Mouse (Mus musculus): ENCODE measurements at regions not wholly inside any gene's neighbourhood (a gene's known extent, or its start where the extent isn't known, plus 50 kb on each side); places are given as distances from the start of the nearest gene placed in this dataset.

GRCm38 (mm10) chr5:126395331-126395730 lies 846.3 kb upstream of the Tmem132c start:
- WGBS = 45% methylated on average over 8 of the region's 8 CpGs
- Histone ChIP-seq H3K27ac (no peak overlapping the region), H3K4me1 (no peaks in the 10 kb centered on the region), H3K9me3 (replicated peaks) (no peaks in the 10 kb centered on the region), H3K4me2 (no peak overlapping the region), H3K4me3 (replicated peaks) (no peak overlapping the region), H3K27me3 (no peaks in the 10 kb centered on the region), H3K9ac (no peak overlapping the region), H3K36me3 (no peaks in the 10 kb centered on the region)
- ATAC-seq (replicated peaks; ENCODE audit: low FRiP score) = no peak

GRCm38 (mm10) chr5:126431748-126432147 lies 809.9 kb upstream of the Tmem132c start:
- ATAC-seq (replicated peaks; ENCODE audit: low FRiP score) = no peak
- H3K9me3 ChIP-seq (replicated peaks) = no peaks in the 10 kb centered on the region
- no peak overlapping the region for H3K4me2 ChIP-seq
- no peaks in the 10 kb centered on the region for H3K36me3 ChIP-seq
- 94% methylated on average over 1 of the region's 1 CpGs for WGBS
- H3K9ac ChIP-seq = no peak overlapping the region
- H3K27ac ChIP-seq = no peak overlapping the region
- H3K27me3 ChIP-seq = no peaks in the 10 kb centered on the region
- H3K4me1 ChIP-seq = no peaks in the 10 kb centered on the region
- no peak overlapping the region for H3K4me3 ChIP-seq (replicated peaks)

GRCm38 (mm10) chr5:126438696-126439095 lies 802.9 kb upstream of the Tmem132c start:
- no peak for ATAC-seq (replicated peaks; ENCODE audit: low FRiP score)
- Histone ChIP-seq H3K27me3 (no peaks in the 10 kb centered on the region), H3K4me1 (no peaks in the 10 kb centered on the region), H3K4me3 (replicated peaks) (no peak overlapping the region), H3K27ac (no peak overlapping the region), H3K9me3 (replicated peaks) (no peaks in the 10 kb centered on the region), H3K9ac (no peak overlapping the region), H3K4me2 (no peak overlapping the region), H3K36me3 (no peaks in the 10 kb centered on the region)
- 94% methylated on average over 1 of the region's 1 CpGs for WGBS

- H3K4me3 ChIP-seq (replicated peaks) = no peak overlapping the region
- no peaks in the 10 kb centered on the region for H3K9me3 ChIP-seq (replicated peaks)
- H3K27ac ChIP-seq = no peak overlapping the region
- WGBS = 86% methylated on average over 1 of the region's 1 CpGs
- no peak overlapping the region for H3K4me2 ChIP-seq
- H3K4me1 ChIP-seq = no peaks in the 10 kb centered on the region
- no peaks in the 10 kb centered on the region for H3K27me3 ChIP-seq
- H3K9ac ChIP-seq = no peak overlapping the region
- ATAC-seq (replicated peaks; ENCODE audit: low FRiP score) = no peak
- H3K36me3 ChIP-seq = no peaks in the 10 kb centered on the region
Measured at GRCm38 (mm10) chr5:126440516-126440915, 801.1 kb upstream of the Tmem132c start.

- no peaks in the 10 kb centered on the region for H3K9me3 ChIP-seq (replicated peaks)
- H3K27me3 ChIP-seq = no peaks in the 10 kb centered on the region
- 25% methylated on average over 3 of the region's 3 CpGs for WGBS
- H3K4me1 ChIP-seq = no peaks in the 10 kb centered on the region
- no peak overlapping the region for H3K4me3 ChIP-seq (replicated peaks)
- H3K4me2 ChIP-seq = no peak overlapping the region
- no peak overlapping the region for H3K9ac ChIP-seq
- H3K36me3 ChIP-seq = no peaks in the 10 kb centered on the region
- H3K27ac ChIP-seq = no peak overlapping the region
- no peak for ATAC-seq (replicated peaks; ENCODE audit: low FRiP score)
Measured at GRCm38 (mm10) chr5:126475761-126476160, 765.8 kb upstream of the Tmem132c start.

GRCm38 (mm10) chr5:126522076-126522475 lies 719.5 kb upstream of the Tmem132c start:
- H3K4me2 ChIP-seq = no peak overlapping the region
- H3K36me3 ChIP-seq = no peaks in the 10 kb centered on the region
- H3K27me3 ChIP-seq = no peaks in the 10 kb centered on the region
- H3K9me3 ChIP-seq (replicated peaks) = no peaks in the 10 kb centered on the region
- H3K27ac ChIP-seq = no peak overlapping the region
- WGBS = 64% methylated on average over 4 of the region's 4 CpGs
- H3K9ac ChIP-seq = no peak overlapping the region
- no peak overlapping the region for H3K4me3 ChIP-seq (replicated peaks)
- no peaks in the 10 kb centered on the region for H3K4me1 ChIP-seq
- no peak for ATAC-seq (replicated peaks; ENCODE audit: low FRiP score)

- Histone ChIP-seq H3K9ac (no peak overlapping the region), H3K27ac (no peak overlapping the region)
- WGBS = 78% methylated on average over 4 of the region's 4 CpGs
Measured at GRCm38 (mm10) chr5:126525863-126526262, 715.7 kb upstream of the Tmem132c start.

GRCm38 (mm10) chr5:126530806-126531527 lies 710.6 kb upstream of the Tmem132c start:
- Histone ChIP-seq H3K4me3 (replicated peaks) (no peak overlapping the region), H3K4me2 (no peak overlapping the region), H3K27ac (no peak overlapping the region), H3K9ac (no peak overlapping the region), H3K9me3 (replicated peaks) (no peaks in the 10 kb centered on the region), H3K36me3 (no peaks in the 10 kb centered on the region), H3K4me1 (no peaks in the 10 kb centered on the region), H3K27me3 (no peaks in the 10 kb centered on the region)
- WGBS = 58% methylated on average over 5 of the region's 5 CpGs
- ATAC-seq (replicated peaks; ENCODE audit: low FRiP score) = no peak

More at GRCm38 (mm10) chr5:126525863-126526262, 715.7 kb upstream of the Tmem132c start:
- Histone ChIP-seq H3K36me3 (no peaks in the 10 kb centered on the region), H3K4me1 (no peaks in the 10 kb centered on the region), H3K4me2 (no peak overlapping the region), H3K27me3 (no peaks in the 10 kb centered on the region), H3K4me3 (replicated peaks) (no peak overlapping the region), H3K9me3 (replicated peaks) (no peaks in the 10 kb centered on the region)
- ATAC-seq (replicated peaks; ENCODE audit: low FRiP score) = no peak

GRCm38 (mm10) chr5:126531528-126531894 lies 710.1 kb upstream of the Tmem132c start:
- Histone ChIP-seq H3K9me3 (replicated peaks) (no peaks in the 10 kb centered on the region), H3K9ac (no peak overlapping the region), H3K27ac (no peak overlapping the region), H3K4me2 (no peak overlapping the region), H3K27me3 (no peaks in the 10 kb centered on the region), H3K4me3 (replicated peaks) (no peak overlapping the region), H3K4me1 (no peaks in the 10 kb centered on the region), H3K36me3 (no peaks in the 10 kb centered on the region)
- WGBS = 93% methylated on average over 5 of the region's 5 CpGs
- no peak for ATAC-seq (replicated peaks; ENCODE audit: low FRiP score)

GRCm38 (mm10) chr5:126531975-126532374 lies 709.6 kb upstream of the Tmem132c start:
- no peak overlapping the region for H3K4me3 ChIP-seq (replicated peaks)
- WGBS = 78% methylated on average over 1 of the region's 1 CpGs
- H3K9me3 ChIP-seq (replicated peaks) = no peaks in the 10 kb centered on the region
- H3K36me3 ChIP-seq = no peaks in the 10 kb centered on the region
- H3K27ac ChIP-seq = no peak overlapping the region
- no peak overlapping the region for H3K9ac ChIP-seq
- no peaks in the 10 kb centered on the region for H3K4me1 ChIP-seq
- no peak overlapping the region for H3K4me2 ChIP-seq
- ATAC-seq (replicated peaks; ENCODE audit: low FRiP score) = no peak
- no peaks in the 10 kb centered on the region for H3K27me3 ChIP-seq

GRCm38 (mm10) chr5:126538072-126538471 lies 703.5 kb upstream of the Tmem132c start:
- no peaks in the 10 kb centered on the region for H3K9me3 ChIP-seq (replicated peaks)
- H3K27me3 ChIP-seq = no peaks in the 10 kb centered on the region
- H3K27ac ChIP-seq = no peak overlapping the region
- 59% methylated on average over 2 of the region's 2 CpGs for WGBS
- no peak overlapping the region for H3K4me2 ChIP-seq
- no peak overlapping the region for H3K9ac ChIP-seq
- H3K4me1 ChIP-seq = no peaks in the 10 kb centered on the region
- H3K4me3 ChIP-seq (replicated peaks) = no peak overlapping the region
- no peaks in the 10 kb centered on the region for H3K36me3 ChIP-seq
- ATAC-seq (replicated peaks; ENCODE audit: low FRiP score) = no peak

- no peaks in the 10 kb centered on the region for H3K4me1 ChIP-seq
- WGBS = 56% methylated on average over 8 of the region's 8 CpGs
- no peak overlapping the region for H3K27ac ChIP-seq
- no peak overlapping the region for H3K9ac ChIP-seq
- H3K4me3 ChIP-seq (replicated peaks) = no peak overlapping the region
- H3K9me3 ChIP-seq (replicated peaks) = no peaks in the 10 kb centered on the region
- H3K4me2 ChIP-seq = no peak overlapping the region
- no peak for ATAC-seq (replicated peaks; ENCODE audit: low FRiP score)
- no peaks in the 10 kb centered on the region for H3K27me3 ChIP-seq
- no peaks in the 10 kb centered on the region for H3K36me3 ChIP-seq
Measured at GRCm38 (mm10) chr5:126544261-126544976, 697.2 kb upstream of the Tmem132c start.

Data from kidney, embryonic 15.5 days (tissue).